Mouse (Mus musculus): ENCODE results near the gene Postn. TPM values are rescaled to one million over a fixed set of nuclear protein-coding genes. Genes with fewer than 3 reads are reported as not detected.

Postn gene
- total and polyA plus RNA-seq, 3 experiments: not detected

DNA sequence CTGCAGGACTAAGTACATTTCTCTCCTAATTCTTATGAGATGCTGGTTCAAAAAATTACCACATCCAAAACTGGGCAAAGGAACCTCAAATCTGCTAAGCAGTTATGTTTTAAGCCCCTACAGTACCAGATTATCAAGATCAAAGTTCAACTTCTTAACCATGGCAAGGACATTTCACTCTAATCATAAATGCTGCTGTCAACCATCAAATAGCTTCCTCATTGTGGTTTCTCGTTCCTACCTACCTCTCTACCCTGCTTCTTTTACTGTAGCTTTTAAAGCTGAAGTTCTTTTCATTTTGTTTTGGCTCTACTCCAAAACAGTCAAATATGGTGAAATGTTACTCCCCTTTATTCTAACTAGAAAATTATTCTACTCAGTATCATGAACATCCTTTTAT is 17.2 kb downstream of the Postn start:
- TF ChIP-seq MAZ (IDR thresholded peaks at IDR 0.05; ENCODE audit: low read depth, low read length) (no peak), CHD1 (IDR thresholded peaks at IDR 0.05; ENCODE audit: low read depth, low read length) (no peak), MEF2A (IDR thresholded peaks at IDR 0.05; ENCODE audit: extremely low read depth, insufficient replicate concordance, low read depth, low read length, poor library complexity, severe bottlenecking) (no peak), UBTF (IDR thresholded peaks at IDR 0.05; ENCODE audit: borderline replicate concordance, insufficient read depth, low read depth, low read length) (no peak), POLR2AphosphoS5 (IDR thresholded peaks at IDR 0.05; ENCODE audit: borderline replicate concordance, low read depth, low read length) (no peak)
- H3K27ac ChIP-seq (ENCODE audit: control insufficient read depth, low read depth, low read length): no peak overlapping the region
- no peak overlapping the region for H3K4me3 ChIP-seq (ENCODE audit: control insufficient read depth in 1 of 2, insufficient read depth in 1 of 2, low read depth in 2 of 2, low read length in 2 of 2)
- DNase-seq (ENCODE audit: low read depth, low spot score): no peak
- no peak overlapping the region for H3K9ac ChIP-seq (ENCODE audit: control insufficient read depth, low read depth, low read length, poor library complexity, severe bottlenecking)
- H3K36me3 ChIP-seq (ENCODE audit: control insufficient read depth in 1 of 2, insufficient read depth in 2 of 2, low read length in 2 of 2): no peaks in the 10 kb centered on the region
- H3K9me3 ChIP-seq (replicated peaks; ENCODE audit: insufficient read depth, low read length): no peaks in the 10 kb centered on the region
- H3K27me3 ChIP-seq (ENCODE audit: control insufficient read depth in 1 of 2, insufficient read depth in 2 of 2, low read length in 2 of 2): no peaks in the 10 kb centered on the region
- H3K79me2 ChIP-seq (ENCODE audit: control insufficient read depth, insufficient read depth, low read length, poor library complexity): no peaks in the 10 kb centered on the region
- H3K4me1 ChIP-seq (ENCODE audit: control insufficient read depth in 1 of 2, insufficient read depth in 2 of 2, low read length in 2 of 2): no peaks in the 10 kb centered on the region

DNA sequence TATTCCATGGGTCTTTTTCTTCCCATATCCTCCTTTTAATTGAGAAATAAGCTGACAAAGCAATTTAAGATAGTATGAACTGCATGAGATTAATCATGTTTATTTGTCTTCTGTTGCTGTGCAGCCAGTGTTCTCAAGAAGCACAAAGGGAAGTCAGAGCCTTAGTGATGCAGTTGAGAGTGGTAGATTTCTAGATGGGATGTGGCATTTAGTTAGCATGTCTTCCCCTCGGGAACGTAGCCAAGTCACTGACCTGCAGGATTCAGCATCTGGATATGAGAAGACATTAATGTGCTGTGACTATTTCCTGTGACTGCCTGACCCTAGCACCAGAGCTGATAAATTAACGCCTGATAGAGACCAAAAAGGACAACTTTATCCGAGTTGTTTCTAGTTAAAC is 19.1 kb downstream of the Postn start:
- Histone ChIP-seq H3K27me3 (ENCODE audit: control insufficient read depth in 1 of 2, insufficient read depth in 2 of 2, low read length in 2 of 2) (no peaks in the 10 kb centered on the region), H3K9ac (ENCODE audit: control insufficient read depth, low read depth, low read length, poor library complexity, severe bottlenecking) (no peak overlapping the region), H3K9me3 (replicated peaks; ENCODE audit: insufficient read depth, low read length) (no peaks in the 10 kb centered on the region), H3K36me3 (ENCODE audit: control insufficient read depth in 1 of 2, insufficient read depth in 2 of 2, low read length in 2 of 2) (no peaks in the 10 kb centered on the region), H3K4me3 (ENCODE audit: control insufficient read depth in 1 of 2, insufficient read depth in 1 of 2, low read depth in 2 of 2, low read length in 2 of 2) (no peak overlapping the region), H3K27ac (ENCODE audit: control insufficient read depth, low read depth, low read length) (no peak overlapping the region), H3K79me2 (ENCODE audit: control insufficient read depth, insufficient read depth, low read length, poor library complexity) (no peaks in the 10 kb centered on the region), H3K4me1 (ENCODE audit: control insufficient read depth in 1 of 2, insufficient read depth in 2 of 2, low read length in 2 of 2) (no peaks in the 10 kb centered on the region)
- DNase-seq (ENCODE audit: low read depth, low spot score): no peak
- TF ChIP-seq EP300 (IDR thresholded peaks at IDR 0.05; ENCODE audit: low read depth in 1 of 2, low read length in 2 of 2): no peak
- no peak for TF ChIP-seq MAX (IDR thresholded peaks at IDR 0.05; ENCODE audit: low read length)
- no peak for TF ChIP-seq ZMIZ1 (IDR thresholded peaks at IDR 0.05; ENCODE audit: low read depth, low read length)
- no peak for TF ChIP-seq GATA1 (IDR thresholded peaks at IDR 0.05; ENCODE audit: low read depth, low read length)
- no peak for TF ChIP-seq SMC3 (IDR thresholded peaks at IDR 0.05; ENCODE audit: low read depth, low read length)
- TF ChIP-seq KAT2A (conservative IDR thresholded peaks at IDR 0.05; ENCODE audit: low read depth, low read length): no peak
- TF ChIP-seq TBP (IDR thresholded peaks at IDR 0.05; ENCODE audit: low read depth, low read length): no peak
- no peak for TF ChIP-seq ZNF384 (IDR thresholded peaks at IDR 0.05; ENCODE audit: low read depth, low read length)
- no peak for TF ChIP-seq SIN3A (IDR thresholded peaks at IDR 0.05; ENCODE audit: low read length)
- TF ChIP-seq NELFE (IDR thresholded peaks at IDR 0.05; ENCODE audit: low read depth, low read length): no peak
- no peak for TF ChIP-seq HCFC1 (IDR thresholded peaks at IDR 0.05; ENCODE audit: low read depth, low read length)
- TF ChIP-seq CTCF (IDR thresholded peaks at IDR 0.05 in 2 of 3, conservative IDR thresholded peaks at IDR 0.05 in 1 of 3; ENCODE audit: control insufficient read depth in 1 of 3, insufficient read depth in 1 of 3, low read depth in 2 of 3, low read length in 3 of 3, poor library complexity in 1 of 3, severe bottlenecking in 1 of 3): no peak
- no peak for TF ChIP-seq POLR2AphosphoS2 (IDR thresholded peaks at IDR 0.05; ENCODE audit: low read length)
- no peak for TF ChIP-seq MAZ (IDR thresholded peaks at IDR 0.05; ENCODE audit: low read depth, low read length)
- TF ChIP-seq ZC3H11A (IDR thresholded peaks at IDR 0.05; ENCODE audit: low read depth, low read length): no peak
- no peak for TF ChIP-seq RCOR1 (IDR thresholded peaks at IDR 0.05; ENCODE audit: low read depth, low read length)
